Mouse (Mus musculus): Measurements from ENCODE around the gene Wfdc15a.

The Wfdc15a gene

DNA sequence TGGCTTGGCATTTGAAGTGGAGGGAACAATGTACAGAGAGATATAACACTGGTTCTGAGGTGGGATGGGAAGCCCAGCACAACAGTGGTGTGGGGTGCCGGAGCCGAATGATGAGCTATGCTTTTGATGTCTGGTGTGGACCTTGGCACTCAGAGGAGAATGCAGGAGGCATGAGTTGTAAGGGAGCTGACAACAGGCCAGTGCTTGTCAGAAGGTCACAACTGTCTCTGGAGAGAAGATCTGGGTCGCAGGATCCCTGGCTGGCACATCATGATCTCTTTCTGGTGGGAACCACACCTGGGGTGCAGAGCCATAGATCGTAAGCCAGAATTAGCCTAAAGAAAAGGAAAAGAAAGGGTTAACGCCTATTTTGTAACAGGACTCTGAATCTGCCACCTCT is 22.1 kb downstream of the Wfdc15a start:
- no peak for DNase-seq (ENCODE audit: low spot score in 2 of 2)

DNA sequence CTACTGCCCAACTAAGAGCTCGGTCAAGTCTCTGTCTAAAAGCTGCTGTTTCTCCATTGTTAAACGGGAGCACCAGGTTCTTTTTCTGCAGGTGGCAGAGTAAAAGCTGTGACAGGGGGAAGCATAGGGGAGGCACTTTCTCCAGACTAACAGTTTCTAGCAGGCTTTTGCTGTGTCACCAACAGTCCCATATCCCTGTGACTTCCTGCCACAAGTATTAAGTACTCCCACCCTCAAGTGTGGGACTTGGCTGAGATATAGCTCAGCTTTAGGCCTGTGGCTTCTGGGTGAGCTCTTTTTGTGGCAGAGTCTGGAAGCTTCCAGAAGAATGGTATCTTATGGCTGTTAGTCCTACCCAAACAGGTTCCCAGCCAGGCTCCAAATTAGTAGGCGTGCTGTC is 24.1 kb downstream of the Wfdc15a start:
- no peak for DNase-seq (ENCODE audit: low spot score in 2 of 2)

DNA sequence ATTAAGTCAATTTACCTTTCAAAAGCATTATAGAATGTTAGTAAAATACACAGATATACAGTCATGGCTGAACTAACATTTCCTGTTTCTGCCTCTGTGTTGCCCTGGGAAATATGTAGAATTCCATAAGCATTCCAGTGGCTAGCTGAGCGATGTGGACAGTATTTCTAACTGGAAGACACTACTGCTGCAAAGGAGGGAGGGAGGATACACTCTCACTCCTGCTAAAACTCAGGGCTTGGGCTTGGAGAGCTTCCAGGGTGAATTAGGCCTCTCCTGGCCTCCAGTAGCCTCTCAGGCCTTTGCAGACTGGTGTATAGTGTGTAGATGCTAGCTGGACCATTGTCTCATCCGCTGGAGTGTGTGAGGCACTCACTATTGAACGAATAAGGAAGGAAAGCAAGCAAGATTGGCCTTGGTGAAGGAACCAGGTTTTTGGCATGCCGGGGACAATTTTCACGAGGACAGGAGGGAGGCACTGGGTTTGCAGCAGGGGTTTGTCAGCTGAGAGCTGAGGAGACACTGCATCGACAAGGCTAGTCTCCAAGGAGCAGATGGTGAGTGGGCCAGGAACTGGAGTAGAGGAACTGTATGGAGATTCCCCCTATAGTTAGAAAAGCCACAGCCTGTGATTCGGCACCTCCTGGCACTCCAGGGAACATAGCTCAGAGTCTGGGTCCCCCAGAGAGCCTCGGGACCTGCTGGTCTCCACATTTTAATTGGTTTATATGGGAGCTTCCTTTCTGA is 25.1 kb downstream of the Wfdc15a start:
- DNase-seq (ENCODE audit: low spot score in 2 of 2), result peak; percentile 78 to 90

DNA sequence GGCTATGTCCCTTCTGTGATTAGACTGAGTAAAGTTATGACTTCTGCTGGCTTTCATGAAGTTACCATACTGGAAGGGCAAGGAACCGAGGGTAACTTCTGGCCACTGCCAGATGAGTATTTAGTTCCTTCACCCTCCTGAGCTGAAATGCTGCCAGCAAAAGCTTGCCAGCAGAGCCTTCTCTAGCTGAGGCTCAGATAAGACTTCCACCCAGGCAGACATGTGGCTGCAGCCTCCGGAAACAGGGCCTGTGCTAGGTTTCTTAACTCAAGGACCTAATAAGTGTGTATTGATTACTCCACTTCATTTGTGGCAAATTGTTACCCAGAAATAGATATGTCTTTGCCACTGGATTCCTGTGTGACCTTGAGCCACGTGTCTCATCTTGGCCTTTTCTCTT is 26.5 kb downstream of the Wfdc15a start:
- no peak for DNase-seq (ENCODE audit: low spot score in 2 of 2)

DNA sequence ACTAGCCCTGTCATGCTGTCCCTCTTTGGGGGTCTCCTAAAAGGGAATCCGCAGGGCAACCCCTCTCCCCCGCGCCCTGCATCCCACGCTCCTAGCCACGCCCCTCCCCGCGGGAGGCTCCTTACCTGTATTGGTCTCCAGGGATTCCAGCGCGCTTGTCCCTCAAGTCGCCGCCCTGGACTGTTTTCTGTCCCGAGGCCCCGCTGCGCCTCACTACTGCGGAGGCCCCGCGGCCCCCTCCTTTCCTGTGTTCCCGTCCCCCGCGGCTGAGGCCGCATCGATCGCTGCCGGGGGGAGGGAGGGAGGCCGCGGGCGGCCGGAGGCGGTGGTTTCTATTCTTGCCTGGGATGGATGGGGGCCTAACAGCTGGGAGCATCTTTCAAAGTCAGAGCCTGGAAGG is 29.0 kb downstream of the Wfdc15a start, which contains the start of gene Kcns1:
Gene Kcns1 (minus strand): TSS at position 212 of the 400 bp plus-strand sequence.
- no peak for DNase-seq (ENCODE audit: low spot score in 2 of 2)

DNA sequence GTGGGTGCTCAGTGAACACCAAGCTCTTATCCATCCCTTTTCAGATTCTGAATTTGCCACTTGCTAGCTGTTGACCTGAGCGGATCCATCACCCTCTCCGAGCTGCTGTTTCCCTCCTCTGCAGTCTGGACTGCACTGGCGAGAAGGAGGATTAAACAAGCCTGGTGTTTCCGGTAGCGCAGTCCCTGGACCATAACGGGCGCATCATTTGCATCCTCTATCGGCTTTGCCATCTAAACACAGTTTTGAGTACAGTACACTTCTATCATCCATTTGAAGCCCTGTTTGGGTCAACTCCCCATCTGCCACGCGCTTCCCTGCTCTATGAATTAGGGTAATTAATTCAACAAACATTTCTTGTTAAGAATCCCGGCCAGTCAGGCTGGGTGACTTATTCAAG is 29.6 kb downstream of the Wfdc15a start:
- no peak for DNase-seq (ENCODE audit: low spot score in 2 of 2)

DNA sequence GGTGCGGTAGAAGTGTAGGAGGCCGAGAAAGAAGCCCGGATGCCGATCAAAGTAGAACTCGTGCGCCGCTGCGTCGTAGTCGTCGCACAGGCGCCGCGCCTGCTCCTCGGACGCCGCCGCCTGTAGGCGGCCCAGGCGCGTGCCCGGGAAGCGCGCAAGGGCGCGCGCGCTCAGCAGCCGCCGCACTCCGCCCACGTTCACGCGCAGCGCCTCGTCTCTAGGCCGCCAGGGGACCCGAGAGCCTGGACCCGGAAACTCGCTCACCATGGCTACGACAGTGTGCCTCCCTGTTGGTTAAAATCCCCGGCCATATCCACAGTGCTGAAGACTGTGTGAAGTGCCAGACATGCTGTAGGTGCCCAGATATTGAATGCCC is 31.4 kb downstream of the Wfdc15a start:
- peak in 1 of 2 experiments; percentile 19 for DNase-seq (ENCODE audit: low spot score in 2 of 2)

DNA sequence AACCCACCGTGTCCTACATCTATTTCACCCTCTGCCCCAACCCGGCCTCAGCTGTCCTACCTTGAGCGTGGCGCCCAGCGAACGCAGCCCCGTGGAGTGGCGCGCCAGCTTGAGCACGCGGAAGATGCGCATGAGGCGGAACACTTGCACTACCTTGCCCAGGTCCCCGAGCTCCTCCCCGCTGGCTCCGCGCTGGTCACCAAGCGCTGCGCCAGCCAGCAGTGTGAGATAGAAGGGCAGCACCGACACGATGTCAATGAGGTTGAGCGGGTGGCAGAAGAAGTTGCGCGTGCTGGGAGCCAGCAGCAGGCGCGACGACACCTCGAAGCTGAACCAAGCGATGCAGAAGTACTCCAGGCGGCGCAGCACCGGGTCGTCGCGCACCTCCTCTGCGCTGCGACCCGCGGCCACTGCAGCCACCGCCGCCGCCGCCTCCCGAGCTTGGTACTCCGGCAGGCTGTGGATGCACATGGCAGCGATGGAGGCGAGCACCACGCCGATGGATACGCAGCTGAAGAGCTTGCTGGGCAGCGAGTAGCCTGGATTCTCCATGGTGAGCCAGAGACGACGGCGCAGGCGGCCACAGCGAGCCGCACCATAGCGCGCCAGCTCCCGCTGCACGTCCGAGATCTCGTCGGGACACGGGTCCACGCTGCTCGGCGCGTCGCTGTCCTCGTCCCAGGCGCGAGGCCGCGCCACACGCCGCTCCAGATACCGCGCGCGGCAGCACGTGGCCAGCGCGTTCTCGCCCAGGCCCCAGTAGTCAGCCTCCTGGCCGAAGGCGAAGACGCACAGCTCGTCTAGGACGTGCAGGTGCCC is 32.0 kb downstream of the Wfdc15a start:
- DNase-seq (ENCODE audit: low spot score in 2 of 2), result no peak

DNA sequence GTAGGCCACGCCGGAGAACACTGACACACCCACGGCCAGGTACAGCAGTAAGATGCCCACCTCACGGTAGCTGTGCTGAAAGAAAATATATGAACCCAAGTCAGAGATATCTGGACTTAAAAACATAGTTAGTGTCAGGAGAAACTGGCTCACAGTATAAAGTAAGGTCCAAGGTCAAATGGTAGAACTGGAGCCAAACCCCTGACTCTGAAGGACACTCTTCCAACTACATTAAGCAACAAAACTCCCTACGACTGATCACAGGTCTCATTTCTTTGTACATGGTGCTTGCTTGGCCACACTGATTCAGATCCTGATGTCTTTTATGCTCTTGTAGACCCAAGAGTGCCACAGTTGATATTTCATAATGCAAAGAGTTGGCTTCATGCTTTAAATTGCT is 35.0 kb downstream of the Wfdc15a start:
- DNase-seq (ENCODE audit: low spot score in 2 of 2), result no peak

DNA sequence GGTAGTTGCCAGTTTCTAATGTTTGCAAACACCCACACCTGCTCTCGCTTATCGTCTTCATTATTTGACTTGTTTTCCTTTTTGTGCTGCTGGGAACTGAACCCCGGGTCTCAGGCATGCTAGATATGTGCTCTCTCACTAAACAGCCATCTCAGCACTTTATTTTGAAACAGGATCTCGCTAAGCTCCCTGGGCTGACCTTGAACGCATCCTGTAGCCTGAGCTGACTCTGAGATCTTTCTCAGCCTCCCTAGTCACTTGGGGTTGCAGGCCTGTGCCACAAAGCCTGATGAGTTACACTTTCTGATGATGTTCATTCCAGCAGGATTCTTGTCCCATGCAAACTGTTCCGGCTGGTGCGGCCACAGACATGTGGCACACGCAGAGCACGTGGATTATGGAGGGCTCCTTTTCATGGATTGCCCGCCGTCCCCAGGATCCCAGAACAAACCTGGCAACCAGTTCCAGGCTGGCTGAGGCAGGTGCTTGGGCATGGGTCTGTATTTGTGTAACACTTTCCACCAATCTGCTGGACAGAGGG is 38.3 kb downstream of the Wfdc15a start:
- DNase-seq (ENCODE audit: low spot score in 2 of 2), result no peak

DNA sequence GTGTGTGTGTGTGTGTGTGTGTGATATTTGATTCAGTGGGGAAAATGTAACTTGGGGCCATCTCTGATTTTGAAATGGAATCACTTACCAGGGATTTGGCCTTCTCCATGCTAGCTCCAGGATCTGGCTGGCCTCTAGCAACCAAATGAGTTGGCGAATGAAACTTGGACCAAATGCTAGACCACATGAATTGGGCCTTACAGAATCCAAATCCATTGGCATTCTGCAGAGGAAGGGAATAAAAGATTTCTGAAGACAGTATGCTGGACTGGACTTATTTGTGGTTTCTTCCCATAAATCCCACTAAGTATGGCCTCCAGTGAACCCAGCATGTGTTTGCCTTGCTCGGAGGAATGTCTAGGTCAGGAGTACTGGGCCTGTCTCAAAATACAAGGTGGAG is 41.1 kb downstream of the Wfdc15a start:
- no peak for DNase-seq (ENCODE audit: low spot score in 2 of 2)

DNA sequence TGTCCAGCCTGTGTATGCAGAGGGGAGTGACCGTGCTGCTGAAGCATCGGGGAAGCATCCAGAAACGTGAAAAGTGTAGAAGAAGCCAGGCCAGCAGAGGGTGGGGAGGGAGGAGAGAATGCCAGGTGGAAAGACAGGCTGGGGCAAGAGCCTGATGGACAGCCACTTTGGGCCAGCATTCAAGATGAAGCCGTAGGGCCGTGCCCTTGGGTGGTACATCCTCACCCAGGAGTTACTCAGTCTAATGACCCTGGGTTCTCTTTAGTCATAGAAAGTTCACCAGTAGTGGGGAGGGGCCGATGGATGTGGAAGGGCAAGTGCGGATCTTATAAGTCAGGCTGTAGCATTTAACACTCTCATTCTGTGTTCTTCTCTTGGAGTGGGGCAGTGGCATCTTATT is 43.8 kb downstream of the Wfdc15a start:
- no peak for DNase-seq (ENCODE audit: low spot score in 2 of 2)

DNA sequence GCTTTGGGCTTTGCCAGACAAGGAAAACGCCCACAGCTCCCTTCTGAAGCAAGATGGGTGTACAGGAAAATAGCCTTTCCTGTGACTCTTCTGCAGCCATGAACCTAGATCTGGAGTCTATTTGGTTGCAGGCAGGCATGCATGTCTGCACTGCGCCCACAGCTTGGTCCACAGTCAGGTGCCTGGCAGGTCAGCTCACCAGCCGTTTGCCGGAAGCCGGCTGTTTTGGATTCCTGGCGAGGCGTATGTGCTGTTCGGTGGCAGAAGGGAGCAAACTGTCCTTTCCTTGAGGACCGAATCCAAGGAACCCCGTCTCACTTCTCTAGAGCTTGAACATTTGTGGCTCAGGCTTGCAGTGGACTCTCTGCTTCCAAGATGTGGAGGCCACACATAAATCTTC is 45.9 kb downstream of the Wfdc15a start:
- DNase-seq (ENCODE audit: low spot score in 2 of 2), result no peak

DNA sequence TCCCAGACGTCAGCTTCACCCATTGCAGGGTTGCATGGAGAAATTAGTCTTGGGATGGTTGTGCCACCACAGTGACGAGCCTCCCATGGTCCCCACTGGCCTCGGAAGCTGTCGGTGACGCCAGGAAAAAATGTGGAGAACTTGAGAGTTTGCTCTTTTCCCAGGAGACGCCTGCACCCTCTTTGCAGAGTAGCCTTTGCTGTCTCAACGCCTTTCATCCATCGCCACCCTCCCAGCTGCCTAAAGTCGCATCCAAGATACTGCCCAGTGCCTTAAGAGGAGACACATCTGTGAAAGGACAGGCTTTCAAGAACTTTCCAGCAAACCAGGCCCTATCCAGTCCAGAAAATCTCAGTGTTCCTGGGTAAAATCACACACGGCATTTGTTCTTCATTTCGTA is 47.6 kb downstream of the Wfdc15a start:
- DNase-seq (ENCODE audit: low spot score in 2 of 2), result no peak

DNA sequence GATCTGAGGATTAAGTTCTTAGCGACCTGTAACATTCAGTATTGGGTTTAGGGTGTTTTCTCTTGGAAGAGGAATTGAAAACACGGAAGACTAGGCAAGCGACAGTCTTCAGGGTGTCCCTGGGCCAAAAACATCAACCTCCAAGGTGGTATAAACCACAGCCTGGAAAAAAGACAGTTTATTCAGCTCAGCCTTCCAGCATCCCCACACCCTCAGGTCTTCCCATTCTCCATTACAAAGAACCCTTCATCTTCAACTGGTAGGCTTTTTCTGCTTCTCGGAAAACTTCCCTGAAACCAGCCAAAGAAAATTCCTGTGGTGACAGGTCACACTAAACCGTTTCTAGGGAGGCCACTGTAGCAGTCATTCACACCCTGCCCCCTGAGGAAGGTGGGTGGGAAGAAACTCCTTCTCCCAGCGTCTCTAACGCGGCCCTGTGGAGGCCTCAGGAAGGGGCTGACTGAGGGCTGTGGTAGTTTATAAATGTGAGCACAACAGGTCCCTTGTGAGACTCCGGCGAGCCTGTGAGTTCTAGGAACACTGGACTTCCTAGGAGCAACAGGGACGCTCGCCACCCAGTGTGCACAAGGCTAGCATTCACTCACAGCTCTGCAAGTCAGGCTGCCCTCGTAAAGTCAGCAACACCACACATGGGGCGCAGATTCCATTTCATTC is 49.7 kb downstream of the Wfdc15a start:
- no peak for DNase-seq (ENCODE audit: low spot score in 2 of 2)
